Mouse (Mus musculus): ENCODE data around the gene Tmem120b. TPM values are rescaled to one million over a fixed set of nuclear protein-coding genes. Genes with fewer than 3 reads are reported as not detected.
A peak's percentile ranks its signal among the peaks of the same experiment; 100 is the strongest.

Tmem120b gene
- polyA plus RNA-seq, 1 experiment: 9.9 TPM

GRCm38 (mm10) chr5:123063141-123063540 is 5.1 kb upstream of the Tmem120b start:
- H3K27ac ChIP-seq (ENCODE audit: insufficient read depth, low read depth, low read length): no peak overlapping the region
- no peaks in the 10 kb centered on the region for H3K27me3 ChIP-seq (replicated peaks; ENCODE audit: control insufficient read depth, insufficient read depth, low read length)
- no peaks in the 10 kb centered on the region for H3K36me3 ChIP-seq (ENCODE audit: control insufficient read depth, insufficient read depth, low read length)
- 81% methylated on average over 3 of the region's 3 CpGs for WGBS
- no peak for DNase-seq
- H3K4me1 ChIP-seq (ENCODE audit: control insufficient read depth, insufficient read depth, low read length): peaks cover 8% of the 10 kb centered on the region; the same call in 1 of the 2 replicates
- H3K4me3 ChIP-seq (ENCODE audit: insufficient read depth, low read depth, low read length): no peak overlapping the region
- TF ChIP-seq CTCF (conservative IDR thresholded peaks at IDR 0.05; ENCODE audit: insufficient read depth, insufficient read length, low read depth, low read length): no peak
- no peak for TF ChIP-seq POLR2A (IDR thresholded peaks at IDR 0.05; ENCODE audit: low read depth, low read length)

- no peak overlapping the region for H3K4me3 ChIP-seq (ENCODE audit: insufficient read depth, low read depth, low read length)
- 23% methylated on average over 6 of the region's 6 CpGs for WGBS
- H3K27me3 ChIP-seq (replicated peaks; ENCODE audit: control insufficient read depth, insufficient read depth, low read length): no peaks in the 10 kb centered on the region
These were observed 4.0 kb upstream of the Tmem120b start for GRCm38 (mm10) chr5:123064207-123064606.

DNA sequence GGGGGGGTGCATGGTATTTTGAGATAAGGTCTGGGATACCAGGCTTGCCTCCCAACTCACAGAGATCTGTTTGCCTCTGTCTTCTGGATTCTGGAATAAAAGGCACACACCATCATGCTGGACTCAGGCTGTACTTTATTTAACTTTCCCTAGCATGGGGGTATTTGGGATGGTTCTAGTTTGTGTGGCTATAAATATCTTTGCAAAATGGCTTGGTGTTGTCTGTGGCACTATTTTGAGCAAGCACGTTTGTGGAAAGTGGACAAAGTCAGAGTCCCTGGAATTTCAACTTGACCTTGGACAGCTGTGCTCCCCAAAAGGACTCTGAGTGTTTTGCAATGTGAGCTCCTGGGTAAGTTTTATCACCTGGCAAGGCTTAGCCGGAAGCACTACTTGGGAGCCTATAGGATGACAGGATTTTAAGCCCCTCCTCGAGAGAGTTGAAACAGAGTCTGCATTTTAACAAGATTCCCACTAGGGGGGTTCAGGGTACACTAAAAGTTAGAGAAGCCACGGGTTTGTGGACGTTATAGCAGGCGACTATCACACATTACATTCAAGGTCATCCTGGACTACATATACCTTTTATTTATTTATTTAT is 720 bp upstream of the Tmem120b start:
- WGBS: 10% methylated on average over 6 of the region's 6 CpGs
- H3K27me3 ChIP-seq (replicated peaks; ENCODE audit: control insufficient read depth, insufficient read depth, low read length): no peaks in the 10 kb centered on the region
- peaks cover 3% of the 10 kb centered on the region; the same call in 1 of the 2 replicates for H3K4me1 ChIP-seq (ENCODE audit: control insufficient read depth, insufficient read depth, low read length)
- H3K27ac ChIP-seq (ENCODE audit: insufficient read depth, low read depth, low read length): no peak overlapping the region
- TF ChIP-seq CTCF (conservative IDR thresholded peaks at IDR 0.05; ENCODE audit: insufficient read depth, insufficient read length, low read depth, low read length): no peak
- TF ChIP-seq POLR2A (IDR thresholded peaks at IDR 0.05; ENCODE audit: low read depth, low read length): no peak
- H3K36me3 ChIP-seq (ENCODE audit: control insufficient read depth, insufficient read depth, low read length): no peaks in the 10 kb centered on the region
- no peak overlapping the region for H3K4me3 ChIP-seq (ENCODE audit: insufficient read depth, low read depth, low read length)
- peak; percentile 57 for DNase-seq

More at GRCm38 (mm10) chr5:123064207-123064606, 4.0 kb upstream of the Tmem120b start:
- 0 out of 2 replicates have a peak, but pooled peaks have one; percentile 14 for TF ChIP-seq CTCF (conservative IDR thresholded peaks at IDR 0.05; ENCODE audit: insufficient read depth, insufficient read length, low read depth, low read length)
- TF ChIP-seq POLR2A (IDR thresholded peaks at IDR 0.05; ENCODE audit: low read depth, low read length): no peak
- peak; percentile 71 for DNase-seq
- Histone ChIP-seq H3K36me3 (ENCODE audit: control insufficient read depth, insufficient read depth, low read length) (no peaks in the 10 kb centered on the region), H3K27ac (ENCODE audit: insufficient read depth, low read depth, low read length) (no peak overlapping the region), H3K4me1 (ENCODE audit: control insufficient read depth, insufficient read depth, low read length) (peaks cover 8% of the 10 kb centered on the region; the same call in 1 of the 2 replicates)

GRCm38 (mm10) chr5:123068714-123069113 is 499 bp downstream of the Tmem120b start:
- Histone ChIP-seq H3K27ac (ENCODE audit: insufficient read depth, low read depth, low read length) (no peak overlapping the region), H3K4me1 (ENCODE audit: control insufficient read depth, insufficient read depth, low read length) (peaks cover 3% of the 10 kb centered on the region; the same call in 1 of the 2 replicates), H3K4me3 (ENCODE audit: insufficient read depth, low read depth, low read length) (no peak overlapping the region), H3K36me3 (ENCODE audit: control insufficient read depth, insufficient read depth, low read length) (no peaks in the 10 kb centered on the region), H3K27me3 (replicated peaks; ENCODE audit: control insufficient read depth, insufficient read depth, low read length) (no peaks in the 10 kb centered on the region)
- WGBS: 93% methylated on average over 2 of the region's 2 CpGs
- TF ChIP-seq POLR2A (IDR thresholded peaks at IDR 0.05; ENCODE audit: low read depth, low read length): no peak
- TF ChIP-seq CTCF (conservative IDR thresholded peaks at IDR 0.05; ENCODE audit: insufficient read depth, insufficient read length, low read depth, low read length): no peak
- no peak for DNase-seq

DNA sequence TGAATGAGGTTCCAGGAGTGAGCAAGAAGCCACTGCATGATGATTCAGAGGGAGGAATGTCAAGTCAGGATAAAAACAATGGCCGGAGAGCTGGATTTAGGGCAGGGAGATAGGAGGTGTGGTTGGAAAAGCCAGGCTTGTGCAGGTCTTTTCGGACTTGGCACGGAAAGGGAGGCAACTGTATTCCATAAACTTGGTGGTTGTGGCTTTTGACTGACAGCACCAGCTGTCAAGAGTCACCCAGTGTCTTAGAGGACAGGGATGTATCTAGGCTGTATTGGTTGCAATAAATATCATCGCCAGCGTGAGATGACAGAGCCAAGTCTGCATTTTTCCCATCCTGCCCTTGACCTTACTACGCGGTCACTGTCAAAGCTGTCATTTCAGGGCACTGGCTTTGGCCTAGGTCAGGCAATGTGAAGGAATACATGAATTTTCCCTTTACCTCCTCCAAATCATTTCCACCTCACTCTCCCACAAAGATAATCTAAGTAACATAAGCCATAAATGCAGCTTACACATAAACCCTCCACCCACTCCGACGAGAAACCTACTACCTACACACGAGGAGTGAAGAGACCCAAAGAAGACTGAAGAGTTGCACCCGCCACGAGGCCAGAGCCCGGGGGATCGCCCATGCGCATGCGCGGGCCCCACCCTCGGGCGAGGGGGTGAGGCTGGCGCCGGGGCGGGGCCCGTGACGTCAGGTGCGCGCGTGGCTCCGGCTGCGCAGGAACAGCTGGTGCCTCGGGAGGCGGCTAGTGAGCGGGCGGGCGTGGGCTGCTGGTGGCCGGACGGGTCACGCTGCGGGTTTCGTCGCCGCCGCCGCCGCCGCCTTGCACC is 7.6 kb downstream of the Tmem120b start:
- peak; percentile 96 for DNase-seq
- WGBS: 6% methylated on average over 45 of the region's 45 CpGs
- TF ChIP-seq CTCF (conservative IDR thresholded peaks at IDR 0.05; ENCODE audit: insufficient read depth, insufficient read length, low read depth, low read length) (no peak), POLR2A (IDR thresholded peaks at IDR 0.05; ENCODE audit: low read depth, low read length) (no peak)
- no peaks in the 10 kb centered on the region for H3K36me3 ChIP-seq (ENCODE audit: control insufficient read depth, insufficient read depth, low read length)
- peaks cover 14% of the 10 kb centered on the region for H3K4me1 ChIP-seq (ENCODE audit: control insufficient read depth, insufficient read depth, low read length)
- peak overlapping the region; percentile 88 for H3K4me3 ChIP-seq (ENCODE audit: insufficient read depth, low read depth, low read length)
- H3K27ac ChIP-seq (ENCODE audit: insufficient read depth, low read depth, low read length): peak overlapping the region; percentile 14
- H3K27me3 ChIP-seq (replicated peaks; ENCODE audit: control insufficient read depth, insufficient read depth, low read length): no peaks in the 10 kb centered on the region

DNA sequence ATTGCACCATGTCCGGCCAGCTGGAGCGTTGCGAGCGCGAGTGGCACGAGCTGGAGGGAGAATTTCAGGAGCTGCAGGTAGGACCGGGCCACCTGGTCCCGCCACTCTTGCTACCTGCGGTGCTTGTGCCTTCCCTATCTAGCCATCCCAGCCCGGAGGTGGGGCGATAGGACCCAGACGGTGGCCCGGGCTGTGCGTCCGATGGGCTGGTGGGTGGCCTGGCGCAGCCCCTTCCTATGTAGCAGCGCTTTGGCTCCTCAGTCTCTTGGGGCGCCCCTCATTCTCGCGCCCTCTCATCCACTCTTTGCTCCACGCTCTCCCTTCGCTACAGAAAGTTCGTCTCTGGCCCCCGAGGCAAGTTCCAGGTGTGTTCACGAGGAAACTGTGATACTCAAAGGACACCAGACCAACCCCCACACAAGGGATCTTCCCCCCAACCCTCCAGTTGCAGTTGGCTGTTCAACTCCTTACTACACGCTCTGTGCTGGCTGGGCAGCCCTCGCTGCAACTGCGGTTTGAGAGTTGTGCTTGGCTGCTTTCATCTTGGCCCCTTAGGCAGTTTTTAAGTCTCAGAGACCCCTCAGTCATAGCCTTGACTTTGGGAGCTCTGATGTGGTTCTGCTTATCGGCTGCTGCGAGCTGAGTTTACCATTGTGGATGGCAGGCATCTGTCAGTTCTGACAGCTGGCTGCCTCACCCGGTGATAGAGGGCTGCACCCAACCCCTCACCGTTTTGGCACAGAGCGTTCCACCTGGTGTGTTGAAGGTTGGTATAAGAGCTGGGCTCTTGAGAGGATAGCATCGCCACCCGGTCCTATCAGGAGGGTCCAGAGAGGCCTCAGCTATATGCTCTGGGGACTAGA is 8.4 kb downstream of the Tmem120b start:
- H3K4me3 ChIP-seq (ENCODE audit: insufficient read depth, low read depth, low read length): peak overlapping the region; percentile 88
- no peaks in the 10 kb centered on the region for H3K36me3 ChIP-seq (ENCODE audit: control insufficient read depth, insufficient read depth, low read length)
- H3K27ac ChIP-seq (ENCODE audit: insufficient read depth, low read depth, low read length): 0 out of 2 replicates have a peak overlapping the region, but pooled peaks have one; percentile 14
- DNase-seq: no peak
- 3% methylated on average over 35 of the region's 35 CpGs for WGBS
- no peak for TF ChIP-seq POLR2A (IDR thresholded peaks at IDR 0.05; ENCODE audit: low read depth, low read length)
- TF ChIP-seq CTCF (conservative IDR thresholded peaks at IDR 0.05; ENCODE audit: insufficient read depth, insufficient read length, low read depth, low read length): no peak
- no peaks in the 10 kb centered on the region for H3K27me3 ChIP-seq (replicated peaks; ENCODE audit: control insufficient read depth, insufficient read depth, low read length)
- H3K4me1 ChIP-seq (ENCODE audit: control insufficient read depth, insufficient read depth, low read length): peaks cover 14% of the 10 kb centered on the region
